Mouse (Mus musculus) effector memory CD4-positive, alpha-beta T cell, adult 7 months (primary cell): ENCODE data around the gene Ppdpf. TPM values are rescaled to one million over a fixed set of nuclear protein-coding genes. Genes with fewer than 3 reads are reported as not detected.

Source experiments
- polyA plus RNA-seq: library from polyadenylated mRNA; unstranded; fragments of 100-300 nt; shearing (Covaris generic); gene quantifications from one replicate; pipeline ENCODE4 v1.2.1, GENCODE M21; 2017

Gene Ppdpf
- 94.3 TPM for polyA plus RNA-seq

DNA sequence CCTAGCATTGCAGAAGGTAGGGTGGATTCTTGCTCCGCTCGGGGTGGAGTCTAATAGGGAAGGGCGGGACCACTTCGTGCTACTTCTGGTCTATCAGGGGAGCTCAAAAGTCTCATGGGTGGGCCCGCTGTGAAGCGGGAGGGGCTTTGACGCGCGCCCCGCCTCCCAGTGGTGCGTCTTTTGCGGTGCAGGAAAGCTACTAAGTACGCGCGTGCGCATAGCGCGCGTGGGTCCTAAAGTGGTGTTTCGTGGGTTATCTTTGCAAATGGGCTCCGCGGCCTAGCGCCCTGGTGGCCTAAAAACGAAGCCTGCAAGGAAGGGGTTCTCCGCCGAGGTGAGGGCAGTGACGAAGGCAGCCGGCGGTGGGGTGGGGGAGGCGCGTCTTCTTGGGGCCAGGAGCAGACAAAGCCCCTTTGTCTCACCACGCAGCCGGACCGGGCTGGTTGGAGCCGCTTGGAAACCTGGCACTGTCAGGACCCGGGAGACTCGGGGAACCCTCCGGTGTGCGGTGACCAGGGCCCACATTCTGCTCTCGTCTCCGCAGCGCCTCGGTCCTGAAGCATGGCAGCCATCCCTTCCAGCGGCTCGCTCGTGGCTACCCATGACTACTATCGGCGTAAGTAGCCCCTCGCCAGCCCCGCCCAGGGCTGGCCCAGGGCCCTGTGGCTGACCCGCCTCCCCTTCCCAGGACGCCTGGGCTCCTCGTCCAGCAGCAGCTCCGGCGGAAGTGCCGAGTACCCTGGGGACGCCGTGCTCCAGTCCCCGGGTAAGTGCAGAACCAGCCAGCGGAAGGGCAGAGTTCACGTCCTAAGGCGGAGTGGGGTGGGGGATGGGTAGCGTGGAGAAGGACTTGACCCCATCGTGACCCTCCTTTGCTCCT lies at the start of gene Ppdpf:
Gene Ppdpf, plus strand, starts transcription at position 127 of the 880 bp plus-strand sequence.

DNA sequence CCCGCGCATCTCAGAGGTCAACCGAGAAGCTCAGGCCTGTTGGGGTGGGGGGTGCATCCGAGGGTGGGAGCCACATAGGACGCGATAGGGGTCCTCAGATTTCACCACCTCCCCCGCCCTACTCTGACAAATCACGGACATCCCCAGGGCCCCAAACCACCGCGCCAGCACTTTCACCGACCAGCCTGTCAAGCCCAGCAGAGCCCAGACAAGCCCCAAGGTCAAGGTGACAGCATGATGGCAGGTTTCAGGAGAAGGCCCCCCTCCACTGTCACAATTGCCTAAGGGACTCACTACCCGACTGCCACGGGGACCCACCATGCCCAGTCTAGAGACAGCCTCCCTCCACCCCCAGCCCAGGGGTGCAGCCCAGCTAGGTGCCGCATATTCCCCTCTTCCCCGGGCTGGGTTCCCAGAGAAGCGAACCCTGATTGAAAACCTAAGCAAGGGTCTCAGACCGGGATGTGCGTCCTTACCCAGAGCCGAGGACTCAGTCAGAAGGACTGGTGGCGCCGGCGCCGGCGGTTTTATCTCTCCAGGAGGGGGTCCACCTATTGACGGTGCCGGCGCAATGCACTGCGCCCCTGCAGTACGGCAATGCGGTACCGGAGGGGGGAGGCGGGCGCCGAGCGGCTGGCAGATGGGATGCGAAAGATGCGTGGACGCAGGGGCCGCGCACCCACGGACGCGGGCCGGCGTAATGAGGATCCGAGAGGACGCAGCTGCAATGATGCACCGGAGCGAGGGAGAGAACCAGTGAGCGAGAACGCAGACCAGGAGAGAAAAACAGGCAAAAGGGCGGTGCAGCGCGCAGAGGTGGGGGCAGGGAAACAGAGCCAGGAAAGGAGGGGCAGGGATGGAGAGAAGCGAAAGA lies 30.6 kb upstream of the Ppdpf start, which contains the start of gene Eef1a2:
Gene Eef1a2, minus strand, starts transcription at position 767 of the 874 bp plus-strand sequence.

GRCm38 (mm10) chr2:181202422-181202821 lies 15.4 kb downstream of the Ppdpf start, which contains the start of gene Ptk6:
Gene Ptk6, minus strand, starts transcription at chr2:181202789.

DNA sequence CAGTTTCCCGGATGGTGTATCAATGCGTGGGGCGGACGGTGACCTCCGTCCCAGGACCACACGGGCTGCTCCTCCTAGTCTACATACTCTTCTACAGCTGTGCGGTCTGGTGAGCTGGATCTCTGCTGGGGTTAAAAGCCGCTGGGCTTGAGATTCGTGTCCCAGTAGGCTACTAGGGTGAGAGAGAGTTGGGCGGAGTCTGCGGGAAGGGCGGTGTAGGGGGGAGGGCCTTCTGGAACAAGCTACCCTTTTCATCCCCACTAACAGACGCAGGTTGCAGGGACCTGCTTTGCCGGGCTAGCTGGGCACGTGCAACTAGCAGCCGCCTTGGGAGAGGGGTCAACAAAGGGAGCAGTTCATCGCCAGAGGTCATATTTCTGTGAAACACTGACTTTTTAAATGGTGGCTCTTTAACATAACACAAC lies 26.0 kb downstream of the Ppdpf start, which contains the start of gene Srms:
Gene Srms, minus strand, starts transcription at position 165 of the 425 bp plus-strand sequence.

GRCm38 (mm10) chr2:181219538-181220216 lies 32.6 kb downstream of the Ppdpf start, which contains the start of gene Fndc11:
Gene Fndc11, plus strand, starts transcription at chr2:181220013.

Other genes starting within 250 kb of the Ppdpf start
- gene Nkain4, start 232.5 kb upstream of the Ppdpf start, polyA plus RNA-seq, result not detected
- 57.8 TPM for gene Arfgap1, start 220.0 kb upstream of the Ppdpf start, polyA plus RNA-seq
- gene Col20a1, start 200.7 kb upstream of the Ppdpf start, polyA plus RNA-seq, result 1.5 TPM
- not detected for gene Chrna4, start 143.7 kb upstream of the Ppdpf start, polyA plus RNA-seq
- gene Kcnq2, start 51.9 kb upstream of the Ppdpf start, polyA plus RNA-seq, result 0.05 TPM
- not detected for gene Eef1a2, start 30.2 kb upstream of the Ppdpf start, polyA plus RNA-seq
- not detected for gene Ptk6, start 15.5 kb downstream of the Ppdpf start, polyA plus RNA-seq
- 0.15 TPM for gene Srms, start 25.9 kb downstream of the Ppdpf start, polyA plus RNA-seq
- not detected for gene Fndc11, start 32.8 kb downstream of the Ppdpf start, polyA plus RNA-seq
- 17.3 TPM for gene Helz2, start 54.8 kb downstream of the Ppdpf start, polyA plus RNA-seq
- 30.3 TPM for gene Gmeb2, start 100.8 kb downstream of the Ppdpf start, polyA plus RNA-seq
- gene Stmn3, start 127.3 kb downstream of the Ppdpf start, polyA plus RNA-seq, result not detected
- gene Rtel1, start 132.5 kb downstream of the Ppdpf start, polyA plus RNA-seq, result 74.3 TPM
- 104 TPM for gene Zgpat, start 177.7 kb downstream of the Ppdpf start, polyA plus RNA-seq
- gene Arfrp1, start 178.2 kb downstream of the Ppdpf start, polyA plus RNA-seq, result 124 TPM
- gene Lime1, start 192.8 kb downstream of the Ppdpf start, polyA plus RNA-seq, result 350 TPM